Mouse (Mus musculus) small intestine, adult 2 months (tissue): ENCODE results near the gene Aen.

Source experiments
- CTCF ChIP-seq: fragments of 200-500 bp; IDR thresholded peaks from 2 replicates; pipeline ENCODE4 v1.5.1; 2012; ENCODE audit warnings: low read depth, mild to moderate bottlenecking, control low read depth, inconsistent platforms, low read length, moderate library complexity, mixed read lengths; ENCODE audit not compliant: insufficient replicate concordance, insufficient read length; ENCODE audit errors: extremely low read depth
- POLR2A ChIP-seq: fragments of 200-500 bp; IDR thresholded peaks from 2 replicates; pipeline ENCODE4 v1.6.1; 2012; ENCODE audit warnings: low read depth, mild to moderate bottlenecking, control low read depth, inconsistent platforms, low read length, moderate library complexity

DNA sequence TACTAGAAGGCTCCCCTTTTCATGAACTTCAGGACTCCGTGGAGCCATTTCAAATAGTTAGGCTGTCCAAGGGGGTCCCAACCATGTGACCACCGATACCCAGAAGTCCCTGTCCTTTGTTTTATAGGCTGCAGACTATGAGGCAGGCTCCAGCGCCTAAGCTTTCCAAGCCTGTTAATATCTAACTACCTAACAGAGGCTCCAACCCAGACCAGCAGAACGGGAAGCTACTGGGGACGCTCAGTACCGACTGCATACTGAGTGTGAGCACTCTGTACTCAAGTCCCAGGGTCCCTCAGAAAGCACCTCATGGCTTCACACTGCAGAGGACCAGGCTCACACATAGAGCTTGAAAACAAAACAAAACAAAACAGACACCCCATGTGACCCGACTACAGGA is 26.9 kb downstream of the Aen start:
- no peak for TF ChIP-seq POLR2A
- TF ChIP-seq CTCF = no peak
